Comparison of ENCODE assay signal across 19 mouse cellular contexts in the genomic region with DNA sequence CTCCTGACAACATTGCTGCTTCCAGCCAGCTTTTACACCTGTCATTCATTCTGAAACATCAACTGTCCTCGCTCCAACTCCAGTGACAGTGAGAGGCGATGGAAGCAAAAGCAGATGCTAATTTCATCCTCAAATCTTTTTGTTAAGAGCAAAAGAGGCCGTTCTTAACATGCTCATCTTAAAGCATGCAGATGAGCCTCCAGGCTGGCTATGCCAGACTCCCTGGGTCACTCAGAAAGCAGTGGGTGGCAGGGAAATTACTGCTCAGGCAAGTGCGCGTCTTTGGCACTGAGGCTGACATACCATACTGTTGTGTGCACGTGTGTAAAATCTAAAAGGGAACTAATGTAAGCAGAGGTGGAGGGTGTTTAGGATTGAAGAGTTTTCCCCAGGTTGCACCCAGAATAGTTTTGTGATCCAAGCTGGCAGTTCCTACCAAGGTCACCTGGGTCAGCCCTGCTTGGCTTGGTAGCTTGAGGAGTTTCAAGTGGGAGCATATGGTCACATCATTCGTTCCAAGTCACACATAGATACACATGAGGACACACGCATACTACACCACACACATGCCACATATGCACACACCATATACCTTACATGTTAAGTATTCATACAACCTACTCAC.
"Had no signal": no experiment of that assay in that cellular context is flagged by ENCODE, and none has a peak within 500 bp of the region (broad histone marks: within the 10 kb centered on the region; RNA-seq: fewer than 3 reads in every experiment).

No protein-coding gene starts in this region.

- H3K4me3 ChIP-seq: limb, embryonic 12.5 days; liver, embryonic 13.5 days; lung, embryonic 15.5 days; megakaryocyte, embryonic 14.5 days; midbrain, embryonic 15.5 days; neural tube, embryonic 13.5 days had no signal

- H3K4me2 ChIP-seq: limb, embryonic 12.5 days; liver, embryonic 13.5 days; lung, embryonic 15.5 days; midbrain, embryonic 11.5 days; midbrain, embryonic 15.5 days; neural tube, embryonic 13.5 days had no signal

- H3K27me3 ChIP-seq: limb, embryonic 12.5 days; liver, embryonic 13.5 days; lung, embryonic 15.5 days; midbrain, embryonic 15.5 days; neural tube, embryonic 13.5 days had no signal

- H3K9me3 ChIP-seq: limb, embryonic 12.5 days; liver, embryonic 13.5 days; lung, embryonic 15.5 days; megakaryocyte, embryonic 14.5 days; midbrain, embryonic 15.5 days; neural tube, embryonic 13.5 days had no signal

- H3K36me3 ChIP-seq: limb, embryonic 12.5 days; liver, embryonic 13.5 days; lung, embryonic 15.5 days; midbrain, embryonic 15.5 days; neural tube, embryonic 13.5 days had no signal

- H3K27ac ChIP-seq: limb, embryonic 12.5 days; liver, embryonic 13.5 days; lung, embryonic 15.5 days; macrophage; midbrain, embryonic 15.5 days; neural tube, embryonic 13.5 days had no signal

- ATAC-seq: liver, postnatal 0 days; midbrain, embryonic 15.5 days had no signal

- DNase-seq: kidney, postnatal 36 days; layer of hippocampus, adult 9-11 months; layer of hippocampus, postnatal 36 days; liver; liver, embryonic 13.5 days; liver, postnatal 0 days; lung, postnatal 14 days; retina, postnatal 1 day; right cerebral cortex, postnatal 4 days; spleen, adult 18-20 months; thymus, adult 2 months; thymus, postnatal 36 days had no signal

- H3K9ac ChIP-seq: limb, embryonic 12.5 days; liver, embryonic 13.5 days; liver, postnatal 0 days; lung, embryonic 15.5 days; midbrain, embryonic 15.5 days; neural tube, embryonic 13.5 days had no signal

- H3K4me1 ChIP-seq: limb, embryonic 12.5 days; liver, embryonic 13.5 days; lung, embryonic 15.5 days had no signal
